Mouse (Mus musculus): ENCODE results near the gene Elf4.

Elf4 gene

GRCm38 (mm10) chrX:48462754-48463507, at the start of gene Elf4:
Gene Elf4, minus strand, starts transcription at chrX:48463132.
- peak; percentile 22 for DNase-seq (ENCODE audit: low read depth, low spot score)

- no peak for DNase-seq (ENCODE audit: low read depth, low spot score)
These were observed 30.8 kb upstream of the Elf4 start for GRCm38 (mm10) chrX:48493763-48494162.

- no peak for DNase-seq (ENCODE audit: low read depth, low spot score)
These were observed 18.8 kb upstream of the Elf4 start for GRCm38 (mm10) chrX:48481687-48482086.

- DNase-seq (ENCODE audit: low read depth, low spot score) = no peak
These were observed 18.2 kb upstream of the Elf4 start for GRCm38 (mm10) chrX:48481095-48481494.

GRCm38 (mm10) chrX:48467355-48467946, 4.5 kb upstream of the Elf4 start:
- no peak for DNase-seq (ENCODE audit: low read depth, low spot score)

GRCm38 (mm10) chrX:48466174-48466573, 3.2 kb upstream of the Elf4 start:
- no peak for DNase-seq (ENCODE audit: low read depth, low spot score)

- DNase-seq (ENCODE audit: low read depth, low spot score) = no peak
These were observed 1.5 kb upstream of the Elf4 start for GRCm38 (mm10) chrX:48464436-48464835.

GRCm38 (mm10) chrX:48463636-48464035, 704 bp upstream of the Elf4 start:
- no peak for DNase-seq (ENCODE audit: low read depth, low spot score)

GRCm38 (mm10) chrX:48462297-48462696, 635 bp downstream of the Elf4 start:
- no peak for DNase-seq (ENCODE audit: low read depth, low spot score)

- DNase-seq (ENCODE audit: low read depth, low spot score) = no peak
These were observed 1.9 kb downstream of the Elf4 start for GRCm38 (mm10) chrX:48461006-48461405.

GRCm38 (mm10) chrX:48460496-48460895, 2.4 kb downstream of the Elf4 start:
- DNase-seq (ENCODE audit: low read depth, low spot score) = no peak

- DNase-seq (ENCODE audit: low read depth, low spot score) = no peak
These were observed 6.0 kb downstream of the Elf4 start for GRCm38 (mm10) chrX:48456956-48457355.

- no peak for DNase-seq (ENCODE audit: low read depth, low spot score)
These were observed 7.9 kb downstream of the Elf4 start for GRCm38 (mm10) chrX:48455018-48455417.

- no peak for DNase-seq (ENCODE audit: low read depth, low spot score)
These were observed 8.4 kb downstream of the Elf4 start for GRCm38 (mm10) chrX:48454495-48454878.

- DNase-seq (ENCODE audit: low read depth, low spot score) = peak; percentile 51
These were observed 9.0 kb downstream of the Elf4 start for GRCm38 (mm10) chrX:48453736-48454494.

- no peak for DNase-seq (ENCODE audit: low read depth, low spot score)
These were observed 9.8 kb downstream of the Elf4 start for GRCm38 (mm10) chrX:48452931-48453673.

GRCm38 (mm10) chrX:48452231-48452890, 10.6 kb downstream of the Elf4 start:
- no peak for DNase-seq (ENCODE audit: low read depth, low spot score)

GRCm38 (mm10) chrX:48449646-48450045, 13.3 kb downstream of the Elf4 start:
- no peak for DNase-seq (ENCODE audit: low read depth, low spot score)

GRCm38 (mm10) chrX:48444677-48445076, 18.3 kb downstream of the Elf4 start:
- DNase-seq (ENCODE audit: low read depth, low spot score) = no peak

- no peak for DNase-seq (ENCODE audit: low read depth, low spot score)
These were observed 21.0 kb downstream of the Elf4 start for GRCm38 (mm10) chrX:48441954-48442353.

- no peak for DNase-seq (ENCODE audit: low read depth, low spot score)
These were observed 21.4 kb downstream of the Elf4 start for GRCm38 (mm10) chrX:48441548-48441947.

Data from brain, adult 2 months (tissue).